Mouse (Mus musculus): ENCODE measurements around the gene Pmvk.

DNA sequence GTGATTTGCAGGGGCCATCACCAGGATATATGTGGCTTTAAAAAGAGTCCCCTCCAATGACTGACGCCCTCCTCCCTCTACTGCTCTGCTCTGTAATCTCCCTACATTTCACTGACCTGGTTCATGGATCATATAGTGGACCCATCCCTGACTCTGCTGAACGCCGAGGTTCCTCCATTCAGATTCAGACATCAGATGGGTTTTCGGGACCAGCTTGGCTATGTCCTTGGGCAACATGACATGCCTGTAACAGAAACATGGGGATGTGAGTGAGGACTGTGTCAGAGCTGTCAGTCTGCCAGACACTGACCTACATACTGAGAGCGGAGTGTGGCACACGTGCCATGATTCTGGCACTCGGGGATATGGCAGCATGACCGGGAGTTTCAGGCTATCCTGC lies 38.2 kb upstream of the Pmvk start:
- TF ChIP-seq CTCF (IDR thresholded peaks at IDR 0.05; ENCODE audit: insufficient read depth, low read length) (no peak), POLR2A (IDR thresholded peaks at IDR 0.05; ENCODE audit: borderline replicate concordance, extremely low read depth, low read depth, low read length) (no peak)

All from lung, adult 2 months (tissue).